Mouse (Mus musculus) stomach, embryonic 16.5 days (tissue): Measurements from ENCODE around the gene Birc7. TPM values are rescaled to one million over a fixed set of nuclear protein-coding genes. Genes with fewer than 3 reads are reported as not detected.

ENCODE experiments used
- ATAC-seq: fragments of 200-750 bp; cut with Nextera tagmentation; 2 replicates; pipeline ENCODE4 v1.8.0; 2017; ENCODE audit warnings: moderate number of reproducible peaks, moderate TSS enrichment; ENCODE audit not compliant: insufficient read depth, low FRiP score
- H3K27ac ChIP-seq: fragments of 300-500 bp; sonication (generic); 2 replicates; pipeline ENCODE4 v1.5.1; 2014; ENCODE audit warnings: low read length
- H3K27me3 ChIP-seq: fragments of 300-500 bp; sonication (generic); 2 replicates; pipeline ENCODE4 v1.6.1; 2014; ENCODE audit warnings: low read length, control low read depth, mixed read lengths; ENCODE audit not compliant: control insufficient read depth, insufficient read depth
- H3K36me3 ChIP-seq: fragments of 300-500 bp; sonication (generic); 2 replicates; pipeline ENCODE4 v1.6.1; 2014; ENCODE audit warnings: low read length; ENCODE audit not compliant: control insufficient read depth, insufficient read depth
- H3K4me1 ChIP-seq: fragments of 300-500 bp; sonication (generic); 2 replicates; pipeline ENCODE4 v1.6.1; 2014; ENCODE audit warnings: low read length, control low read depth, mixed read lengths; ENCODE audit not compliant: control insufficient read depth, insufficient read depth
- H3K4me2 ChIP-seq: fragments of 300-500 bp; sonication (generic); 2 replicates; pipeline ENCODE4 v1.6.1; 2014; ENCODE audit warnings: low read depth, low read length, mixed read lengths
- H3K4me3 ChIP-seq: fragments of 300-500 bp; sonication (generic); replicated peaks from 2 replicates; pipeline ENCODE4 v1.5.1; 2014; ENCODE audit warnings: mild to moderate bottlenecking, low read length
- H3K9ac ChIP-seq: fragments of 300-500 bp; sonication (generic); 2 replicates; pipeline ENCODE4 v1.6.1; 2014; ENCODE audit warnings: low read length
- H3K9me3 ChIP-seq: fragments of 300-500 bp; sonication (generic); replicated peaks from 2 replicates; pipeline ENCODE4 v1.6.1; 2016; ENCODE audit warnings: low read length, control low read depth; ENCODE audit not compliant: control insufficient read depth
- WGBS: fragments of 180-500 bp; shearing (Covaris S2); extraction: QIAGEN DNeasy Blood & Tissue Kit; methylation state at CpG from one replicate; pipeline ENCODE4 v1.1.7; 2014; 5-methylcytosine and 5-hydroxymethylcytosine counted together
- polyA plus RNA-seq: library from polyadenylated mRNA; unstranded; fragments of >200 nt; fragmentation: Nextera tagmentation; extraction: Ambion mirVana; gene quantifications from 2 replicates; pipeline ENCODE4 v1.2.1, GENCODE M21; 2015

Gene Birc7
- 0.15 TPM in 1 of 2 replicates, not detected in the other for polyA plus RNA-seq

- 60% methylated on average over 4 of the region's 4 CpGs for WGBS
These were observed at the start of gene Birc7 for GRCm38 (mm10) chr2:180928723-180929122. Birc7 (plus strand) TSS chr2:180929023.

GRCm38 (mm10) chr2:180879365-180880067 lies 49.3 kb upstream of the Birc7 start:
- WGBS = 49% methylated on average over 7 of the region's 7 CpGs

More at GRCm38 (mm10) chr2:180928723-180929122, at the start of gene Birc7:
- Histone ChIP-seq H3K9ac (no peak within 1 kb of the TSS), H3K36me3 (no peaks in the 10 kb centered on the region), H3K9me3 (no peaks in the 10 kb centered on the region), H3K4me3 (no peak within 1 kb of the TSS), H3K27ac (no peak within 1 kb of the TSS), H3K4me1 (no peaks in the 10 kb centered on the region), H3K4me2 (no peak within 1 kb of the TSS), H3K27me3 (no peaks in the 10 kb centered on the region)
- ATAC-seq = no peak

GRCm38 (mm10) chr2:180881281-180881680 lies 47.5 kb upstream of the Birc7 start:
- ATAC-seq = no peak
- no peak overlapping the region for H3K4me2 ChIP-seq
- WGBS = 46% methylated on average over 9 of the region's 9 CpGs

More at GRCm38 (mm10) chr2:180879365-180880067, 49.3 kb upstream of the Birc7 start:
- no peak for ATAC-seq
- Histone ChIP-seq H3K36me3 (no peaks in the 10 kb centered on the region), H3K27ac (no peak overlapping the region), H3K4me1 (no peaks in the 10 kb centered on the region), H3K4me2 (no peak overlapping the region), H3K9me3 (no peaks in the 10 kb centered on the region), H3K9ac (no peak overlapping the region), H3K4me3 (no peak overlapping the region), H3K27me3 (no peaks in the 10 kb centered on the region)

GRCm38 (mm10) chr2:180885270-180885669 lies 43.6 kb upstream of the Birc7 start:
- 52% methylated on average over 5 of the region's 5 CpGs for WGBS
- H3K36me3 ChIP-seq = no peaks in the 10 kb centered on the region
- no peaks in the 10 kb centered on the region for H3K9me3 ChIP-seq
- no peak overlapping the region for H3K4me2 ChIP-seq
- H3K9ac ChIP-seq = no peak overlapping the region
- H3K4me3 ChIP-seq = no peak overlapping the region
- no peak for ATAC-seq
- H3K27me3 ChIP-seq = peaks cover 24% of the 10 kb centered on the region
- H3K27ac ChIP-seq = no peak overlapping the region
- no peaks in the 10 kb centered on the region for H3K4me1 ChIP-seq

More at GRCm38 (mm10) chr2:180881281-180881680, 47.5 kb upstream of the Birc7 start:
- Histone ChIP-seq H3K27ac (no peak overlapping the region), H3K9me3 (no peaks in the 10 kb centered on the region), H3K4me1 (no peaks in the 10 kb centered on the region), H3K36me3 (no peaks in the 10 kb centered on the region), H3K4me3 (no peak overlapping the region), H3K27me3 (peaks cover 2% of the 10 kb centered on the region), H3K9ac (no peak overlapping the region)

- Histone ChIP-seq H3K4me3 (no peak overlapping the region), H3K4me2 (no peak overlapping the region), H3K27me3 (peaks cover 65% of the 10 kb centered on the region), H3K9ac (no peak overlapping the region), H3K4me1 (peaks cover 14% of the 10 kb centered on the region), H3K9me3 (no peaks in the 10 kb centered on the region), H3K36me3 (no peaks in the 10 kb centered on the region), H3K27ac (no peak overlapping the region)
- 13% methylated on average over 19 of the region's 19 CpGs for WGBS
- ATAC-seq = no peak
These were observed 39.4 kb upstream of the Birc7 start for GRCm38 (mm10) chr2:180889271-180889920.

GRCm38 (mm10) chr2:180889921-180890280 lies 38.9 kb upstream of the Birc7 start:
- Histone ChIP-seq H3K27ac (no peak overlapping the region), H3K36me3 (no peaks in the 10 kb centered on the region), H3K9ac (no peak overlapping the region), H3K4me3 (no peak overlapping the region), H3K4me1 (peaks cover 18% of the 10 kb centered on the region), H3K27me3 (peaks cover 70% of the 10 kb centered on the region), H3K4me2 (no peak overlapping the region), H3K9me3 (no peaks in the 10 kb centered on the region)
- 22% methylated on average over 4 of the region's 4 CpGs for whole genome bisulfite sequencing
- ATAC-seq = no peak

GRCm38 (mm10) chr2:180890422-180891074 lies 38.3 kb upstream of the Birc7 start:
- no peaks in the 10 kb centered on the region for H3K36me3 ChIP-seq
- peaks cover 18% of the 10 kb centered on the region for H3K4me1 ChIP-seq
- H3K9ac ChIP-seq = no peak overlapping the region
- H3K4me2 ChIP-seq = no peak overlapping the region
- no peaks in the 10 kb centered on the region for H3K9me3 ChIP-seq
- no peak overlapping the region for H3K27ac ChIP-seq
- no peak overlapping the region for H3K4me3 ChIP-seq
- WGBS = 2% methylated on average over 29 of the region's 29 CpGs
- ATAC-seq = no peak
- peaks cover 77% of the 10 kb centered on the region for H3K27me3 ChIP-seq

- H3K27ac ChIP-seq = no peak overlapping the region
- H3K27me3 ChIP-seq = peaks cover 82% of the 10 kb centered on the region
- no peak for ATAC-seq
- H3K4me1 ChIP-seq = peaks cover 18% of the 10 kb centered on the region
- no peak overlapping the region for H3K9ac ChIP-seq
- no peak overlapping the region for H3K4me2 ChIP-seq
- H3K4me3 ChIP-seq = no peak overlapping the region
- H3K36me3 ChIP-seq = no peaks in the 10 kb centered on the region
- no peaks in the 10 kb centered on the region for H3K9me3 ChIP-seq
- WGBS = 1% methylated on average over 37 of the region's 37 CpGs
These were observed 37.6 kb upstream of the Birc7 start for GRCm38 (mm10) chr2:180891075-180891834.
